Mouse (Mus musculus): ENCODE data around the gene Col7a1.

DNA sequence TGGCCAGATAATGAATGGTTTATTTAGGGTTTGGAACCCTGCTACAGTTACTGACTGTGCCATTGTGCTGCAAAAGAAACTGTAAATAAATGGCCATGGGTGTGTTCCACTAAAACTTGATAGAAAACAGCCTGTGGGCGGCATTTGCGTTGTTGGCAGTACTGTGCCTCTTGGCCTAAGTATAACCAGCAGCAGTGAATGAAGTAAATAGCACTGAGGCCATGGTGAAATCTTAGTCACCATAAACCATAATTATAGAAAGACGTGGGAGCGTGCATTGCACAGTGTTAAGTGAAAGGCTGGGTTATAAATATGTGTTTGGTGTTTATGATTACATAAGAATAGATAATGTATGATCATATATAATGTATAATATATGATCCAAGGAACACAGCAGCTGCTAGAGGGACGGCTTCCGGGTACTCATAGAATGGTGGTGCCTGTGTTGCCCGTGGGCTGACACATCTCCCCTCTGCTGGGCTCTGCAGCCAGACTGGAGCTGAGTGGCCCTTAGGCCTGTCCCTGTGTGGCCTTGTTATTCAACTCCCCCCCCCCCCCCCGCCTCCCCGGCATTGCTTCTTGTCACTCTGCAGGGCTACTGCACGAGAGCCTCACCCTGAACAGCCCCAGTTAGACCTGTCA, 55.7 kb downstream of the Col7a1 start:
- TF ChIP-seq CTCF (IDR thresholded peaks at IDR 0.05; ENCODE audit: low read depth) (no peak), EP300 (optimal IDR thresholded peaks at IDR 0.05) (no peak)
